Mouse (Mus musculus) CD8-positive naive resting alpha-beta T cell, adult 2 months (primary cell): ENCODE measurements around the gene Camk2d.

Experiments used
- DNase-seq, 2 experiments: peaks; one replicate each; pipeline ENCODE4 v3.0.0; 2022; ENCODE audit warnings: low read depth in 2 of 2, low spot score in 2 of 2

Camk2d gene

GRCm38 (mm10) chr3:126650332-126650731 lies 54.2 kb downstream of the Camk2d start:
- no peak for DNase-seq

GRCm38 (mm10) chr3:126650747-126651146 lies 54.6 kb downstream of the Camk2d start:
- DNase-seq, result no peak

- DNase-seq, result no peak
Observed at GRCm38 (mm10) chr3:126652361-126652760, 56.3 kb downstream of the Camk2d start.

- no peak for DNase-seq
Observed at GRCm38 (mm10) chr3:126653118-126653517, 57.0 kb downstream of the Camk2d start.

GRCm38 (mm10) chr3:126656173-126656572 lies 60.1 kb downstream of the Camk2d start:
- no peak for DNase-seq

- DNase-seq, result no peak
Observed at GRCm38 (mm10) chr3:126657895-126658294, 61.8 kb downstream of the Camk2d start.

- DNase-seq, result no peak
Observed at GRCm38 (mm10) chr3:126658791-126659190, 62.7 kb downstream of the Camk2d start.

GRCm38 (mm10) chr3:126659235-126659634 lies 63.1 kb downstream of the Camk2d start:
- no peak for DNase-seq

- no peak for DNase-seq
Observed at GRCm38 (mm10) chr3:126659832-126660564, 63.9 kb downstream of the Camk2d start.

GRCm38 (mm10) chr3:126660575-126660974 lies 64.5 kb downstream of the Camk2d start:
- DNase-seq, result peak; percentile 15 to 39

- DNase-seq, result no peak
Observed at GRCm38 (mm10) chr3:126660986-126661385, 64.9 kb downstream of the Camk2d start.

GRCm38 (mm10) chr3:126661920-126662319 lies 65.8 kb downstream of the Camk2d start:
- DNase-seq, result peak in 1 of 2 experiments; percentile 27

- DNase-seq, result no peak
Observed at GRCm38 (mm10) chr3:126663436-126663835, 67.3 kb downstream of the Camk2d start.

GRCm38 (mm10) chr3:126665866-126666265 lies 69.8 kb downstream of the Camk2d start:
- DNase-seq, result no peak

- no peak for DNase-seq
Observed at GRCm38 (mm10) chr3:126667019-126667418, 70.9 kb downstream of the Camk2d start.

GRCm38 (mm10) chr3:126667451-126667850 lies 71.3 kb downstream of the Camk2d start:
- DNase-seq, result no peak

GRCm38 (mm10) chr3:126668123-126668522 lies 72.0 kb downstream of the Camk2d start:
- no peak for DNase-seq

- DNase-seq, result no peak
Observed at GRCm38 (mm10) chr3:126668692-126669091, 72.6 kb downstream of the Camk2d start.

- DNase-seq, result no peak
Observed at GRCm38 (mm10) chr3:126670413-126670812, 74.3 kb downstream of the Camk2d start.

GRCm38 (mm10) chr3:126671292-126671691 lies 75.2 kb downstream of the Camk2d start:
- DNase-seq, result no peak

- no peak for DNase-seq
Observed at GRCm38 (mm10) chr3:126681051-126681450, 84.9 kb downstream of the Camk2d start.

- DNase-seq, result no peak
Observed at GRCm38 (mm10) chr3:126681996-126682395, 85.9 kb downstream of the Camk2d start.

- DNase-seq, result no peak
Observed at GRCm38 (mm10) chr3:126685363-126685762, 89.3 kb downstream of the Camk2d start.
